Mouse (Mus musculus) heart, adult 2 months (tissue): Measurements from ENCODE around the gene Pik3r2.

Experiments used
- CTCF ChIP-seq: fragments of 200-600 bp; IDR thresholded peaks from 2 replicates; pipeline ENCODE4 v1.8.1; 2022; ENCODE audit warnings: antibody characterized with exemption, mild to moderate bottlenecking, moderate library complexity
- POLR2A ChIP-seq: fragments of 200-500 bp; IDR thresholded peaks from 2 replicates; pipeline ENCODE4 v1.6.1; 2011; ENCODE audit warnings: mild to moderate bottlenecking, low read depth, low read length, control low read depth; ENCODE audit not compliant: insufficient read depth

DNA sequence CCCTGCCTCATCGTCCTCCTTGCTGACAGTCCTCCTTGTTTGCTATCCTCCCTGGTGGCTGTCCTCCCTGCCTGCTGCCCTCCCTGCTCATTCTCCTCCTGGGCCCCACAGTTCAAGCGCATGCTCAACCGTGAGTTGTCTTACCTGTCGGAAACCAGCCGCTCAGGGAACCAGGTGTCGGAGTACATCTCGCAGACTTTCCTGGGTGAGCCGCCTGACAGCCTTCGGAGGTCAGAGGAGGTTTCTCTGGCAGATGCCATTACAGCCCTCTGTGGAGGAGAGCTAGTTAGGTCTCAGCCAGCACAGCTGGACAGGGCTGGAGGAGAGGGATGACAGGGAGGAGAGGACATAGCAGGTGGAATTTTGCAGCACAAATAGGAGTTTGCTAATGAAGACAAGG is 29.8 kb downstream of the Pik3r2 start:
- TF ChIP-seq POLR2A (no peak), CTCF (no peak)
